Mouse (Mus musculus): ENCODE data around the gene Def6.

- TF ChIP-seq CTCF (IDR thresholded peaks at IDR 0.05) (no peak), POLR2A (IDR thresholded peaks at IDR 0.05; ENCODE audit: insufficient read depth, low read depth, low read length) (no peak)
Measured at GRCm38 (mm10) chr17:28242296-28242695, 34.7 kb downstream of the Def6 start.
